Mouse (Mus musculus) heart, adult 2 months (tissue): Measurements from ENCODE around the gene Lrp5. TPM values are rescaled to one million over a fixed set of nuclear protein-coding genes. Genes with fewer than 3 reads are reported as not detected.

Source experiments
- DNase-seq, 2 experiments: peaks; one replicate each; pipeline ENCODE4 v3.0.0; 2021
- H3K27ac ChIP-seq: fragments of 200-600 bp; 2 replicates; pipeline ENCODE4 v1.8.1; 2022
- H3K27me3 ChIP-seq: fragments of 200-500 bp; 2 replicates; pipeline ENCODE4 v1.6.1; 2012; ENCODE audit warnings: mild to moderate bottlenecking, low read length, inconsistent platforms, mixed read lengths; ENCODE audit not compliant: control insufficient read depth, insufficient read depth
- H3K36me3 ChIP-seq: fragments of 200-500 bp; 2 replicates; pipeline ENCODE4 v1.6.1; 2012; ENCODE audit warnings: low read length, inconsistent platforms; ENCODE audit not compliant: control insufficient read depth, insufficient read depth
- H3K4me1 ChIP-seq: fragments of 200-500 bp; 2 replicates; pipeline ENCODE4 v1.6.1; 2011; ENCODE audit warnings: low read length; ENCODE audit not compliant: control insufficient read depth, insufficient read depth
- H3K4me3 ChIP-seq: fragments of 200-600 bp; 2 replicates; pipeline ENCODE4 v1.8.1; 2022
- H3K79me2 ChIP-seq: fragments of 200-500 bp; replicated peaks from 2 replicates; pipeline ENCODE4 v1.6.1; 2012; ENCODE audit warnings: mild to moderate bottlenecking, inconsistent platforms, low read length, moderate library complexity, mixed read lengths; ENCODE audit not compliant: control insufficient read depth, insufficient read depth
- H3K9ac ChIP-seq: fragments of 200-500 bp; 2 replicates; pipeline ENCODE4 v1.6.1; 2012; ENCODE audit warnings: low read depth, mild to moderate bottlenecking, control low read depth, inconsistent platforms, low read length, mixed read lengths
- CTCF ChIP-seq: fragments of 200-600 bp; IDR thresholded peaks from 2 replicates; pipeline ENCODE4 v1.8.1; 2022; ENCODE audit warnings: antibody characterized with exemption, mild to moderate bottlenecking, moderate library complexity
- EP300 ChIP-seq: fragments of 200-500 bp; IDR thresholded peaks from 2 replicates; pipeline ENCODE4 v1.6.1; 2011; ENCODE audit warnings: low read depth, low read length, control low read depth; ENCODE audit not compliant: insufficient read depth
- POLR2A ChIP-seq: fragments of 200-500 bp; IDR thresholded peaks from 2 replicates; pipeline ENCODE4 v1.6.1; 2011; ENCODE audit warnings: mild to moderate bottlenecking, low read depth, low read length, control low read depth; ENCODE audit not compliant: insufficient read depth
- WGBS: fragments of 180-500 bp; shearing (Covaris S2); methylation state at CpG from one replicate; pipeline ENCODE4 v1.1.7; 2018; 5-methylcytosine and 5-hydroxymethylcytosine counted together
- intact Hi-C: fragments of 180-260 bp; cut with DNase I; formaldehyde crosslinking; loops from one replicate; pipeline ENCODE4 v1.15.1; 2025
- polyA plus RNA-seq: library from polyadenylated mRNA; depleted of rRNA; stranded (reverse); fragments of >200 nt; gene quantifications from 2 replicates; pipeline ENCODE4 v1.2.3, GENCODE M21; 2012
- total RNA-seq, 2 experiments: library from RNA; stranded (reverse); gene quantifications; 2 replicates each; pipeline ENCODE4 v1.2.3; 2021

Gene Lrp5
- total and polyA plus RNA-seq, 3 experiments, result 36.3 to 56.5 (median 52.2) TPM

GRCm38 (mm10) chr19:3710436-3710835 lies 24.1 kb upstream of the Lrp5 start:
- H3K36me3 ChIP-seq, result no peaks in the 10 kb centered on the region
- peaks cover 2% of the 10 kb centered on the region for H3K4me1 ChIP-seq
- no peaks in the 10 kb centered on the region for H3K79me2 ChIP-seq
- no peak overlapping the region for H3K4me3 ChIP-seq
- no peak for DNase-seq
- H3K27me3 ChIP-seq, result no peaks in the 10 kb centered on the region
- intact Hi-C loops, result no loop called here
- no peak overlapping the region for H3K9ac ChIP-seq
- no peak overlapping the region for H3K27ac ChIP-seq
- WGBS, result 78% methylated on average over 2 of the region's 2 CpGs
- TF ChIP-seq POLR2A (no peak), CTCF (no peak), EP300 (no peak)

- Histone ChIP-seq H3K27ac (no peak overlapping the region; the same call in 1 of the 2 replicates), H3K4me1 (peaks cover 2% of the 10 kb centered on the region), H3K27me3 (no peaks in the 10 kb centered on the region), H3K36me3 (no peaks in the 10 kb centered on the region), H3K9ac (no peak overlapping the region), H3K79me2 (no peaks in the 10 kb centered on the region), H3K4me3 (peak overlapping the region; percentile 92)
- 42% methylated on average over 10 of the region's 10 CpGs for whole genome bisulfite sequencing
- intact Hi-C loops, result no loop called here
- no peak for DNase-seq
- TF ChIP-seq POLR2A (no peak), EP300 (no peak), CTCF (no peak)
These were observed 22.8 kb upstream of the Lrp5 start for GRCm38 (mm10) chr19:3709013-3709787.

GRCm38 (mm10) chr19:3708078-3709012 lies 22.0 kb upstream of the Lrp5 start, which contains the start of gene 1810055G02Rik:
Gene 1810055G02Rik (plus strand): TSS chr19:3708293.
- 1% methylated on average over 61 of the region's 61 CpGs for WGBS
- H3K79me2 ChIP-seq, result no peaks in the 10 kb centered on the region
- H3K27me3 ChIP-seq, result no peaks in the 10 kb centered on the region
- H3K4me1 ChIP-seq, result peaks cover 2% of the 10 kb centered on the region
- peak within 1 kb of the TSS; percentile 92 for H3K27ac ChIP-seq
- TF ChIP-seq EP300 (no peak), POLR2A (peak; percentile 91), CTCF (peak; percentile 22)
- no peaks in the 10 kb centered on the region for H3K36me3 ChIP-seq
- peak within 1 kb of the TSS; percentile 92 for H3K4me3 ChIP-seq
- DNase-seq, result peak; percentile 99
- peak within 1 kb of the TSS; percentile 85 for H3K9ac ChIP-seq
- intact Hi-C loops, result no loop called here

GRCm38 (mm10) chr19:3707553-3707952 lies 21.2 kb upstream of the Lrp5 start:
- TF ChIP-seq EP300 (no peak), CTCF (no peak), POLR2A (no peak)
- Histone ChIP-seq H3K36me3 (no peaks in the 10 kb centered on the region), H3K27me3 (no peaks in the 10 kb centered on the region), H3K27ac (peak overlapping the region; percentile 92), H3K79me2 (no peaks in the 10 kb centered on the region), H3K9ac (peak overlapping the region; percentile 52), H3K4me1 (peaks cover 2% of the 10 kb centered on the region), H3K4me3 (peak overlapping the region; percentile 92)
- WGBS, result 36% methylated on average over 10 of the region's 10 CpGs
- intact Hi-C loops, result no loop called here
- no peak for DNase-seq

- intact Hi-C loops, result no loop called here
- 76% methylated on average over 1 of the region's 1 CpGs for WGBS
These were observed 19.9 kb upstream of the Lrp5 start for GRCm38 (mm10) chr19:3706258-3706657.

More at GRCm38 (mm10) chr19:3706258-3706657, 19.9 kb upstream of the Lrp5 start:
- TF ChIP-seq CTCF (peak; percentile 59), EP300 (no peak)
- H3K4me3 ChIP-seq, result no peak overlapping the region
- no peaks in the 10 kb centered on the region for H3K27me3 ChIP-seq
- DNase-seq, result no peak
- peaks cover 2% of the 10 kb centered on the region for H3K4me1 ChIP-seq
- H3K79me2 ChIP-seq, result no peaks in the 10 kb centered on the region
- H3K9ac ChIP-seq, result no peak overlapping the region
- no peaks in the 10 kb centered on the region for H3K36me3 ChIP-seq
- no peak overlapping the region for H3K27ac ChIP-seq
